Mouse (Mus musculus): ENCODE measurements around the gene Npvf. TPM values are rescaled to one million over a fixed set of nuclear protein-coding genes. Genes with fewer than 3 reads are reported as not detected.

Npvf gene
- polyA plus RNA-seq, 1 experiment = 6.0 TPM

DNA sequence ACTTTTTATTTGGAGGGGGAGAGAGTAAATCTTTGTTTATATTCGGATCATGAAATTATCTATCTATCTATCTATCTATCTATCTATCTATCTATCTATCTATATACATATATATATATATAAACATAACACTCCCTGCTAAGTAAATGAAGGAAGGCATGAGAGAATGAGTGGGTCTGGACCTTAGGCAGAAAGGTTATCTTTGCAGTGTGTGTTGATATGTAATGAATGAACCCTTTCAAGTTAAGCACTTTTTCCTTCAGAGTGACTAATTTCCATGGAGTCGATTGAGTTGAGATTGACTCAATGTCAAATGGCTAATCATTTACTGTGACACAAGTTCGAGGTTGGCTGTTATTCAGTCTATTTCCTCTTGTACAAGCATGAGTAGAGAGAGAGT lies 10.8 kb upstream of the Npvf start:
- Histone ChIP-seq H3K4me1 (ENCODE audit: control insufficient read depth, insufficient read depth, low read length) (no peaks in the 10 kb centered on the region; the same call in 1 of the 2 replicates), H3K27ac (ENCODE audit: insufficient read depth, low read depth, low read length) (no peak overlapping the region), H3K4me3 (ENCODE audit: insufficient read depth, low read length) (no peak overlapping the region)
- TF ChIP-seq POLR2A (IDR thresholded peaks at IDR 0.05; ENCODE audit: borderline replicate concordance, low read depth, low read length) = no peak
- no peak for TF ChIP-seq CTCF (IDR thresholded peaks at IDR 0.05; ENCODE audit: low read depth, low read length)

DNA sequence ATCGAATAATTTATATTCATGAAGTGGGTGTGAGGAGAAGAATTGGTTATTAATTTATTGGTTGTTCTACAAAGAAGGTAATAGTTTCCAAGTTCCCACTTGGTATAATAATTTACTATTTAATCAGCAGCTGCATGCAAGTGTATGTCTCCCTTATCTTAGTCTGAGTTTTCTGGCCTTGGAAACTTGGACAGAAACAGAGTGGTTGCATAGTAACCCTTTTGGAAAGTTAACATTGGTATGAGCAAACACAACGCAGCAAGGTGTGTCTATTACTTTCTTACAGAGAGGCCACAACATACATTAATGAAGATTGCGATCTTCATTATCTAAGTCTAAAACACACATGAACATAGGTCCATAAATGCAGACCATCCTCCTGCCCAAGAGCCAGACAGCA lies 10.0 kb upstream of the Npvf start:
- TF ChIP-seq POLR2A (IDR thresholded peaks at IDR 0.05; ENCODE audit: borderline replicate concordance, low read depth, low read length) (no peak), CTCF (IDR thresholded peaks at IDR 0.05; ENCODE audit: low read depth, low read length) (no peak)

GRCm38 (mm10) chr6:50662925-50663583 lies 8.8 kb upstream of the Npvf start:
- no peak for TF ChIP-seq POLR2A (IDR thresholded peaks at IDR 0.05; ENCODE audit: borderline replicate concordance, low read depth, low read length)
- TF ChIP-seq CTCF (IDR thresholded peaks at IDR 0.05; ENCODE audit: low read depth, low read length) = no peak
- H3K4me1 ChIP-seq (ENCODE audit: control insufficient read depth, insufficient read depth, low read length) = no peaks in the 10 kb centered on the region; the same call in 1 of the 2 replicates
- H3K27ac ChIP-seq (ENCODE audit: insufficient read depth, low read depth, low read length) = no peak overlapping the region
- H3K4me3 ChIP-seq (ENCODE audit: insufficient read depth, low read length) = no peak overlapping the region

More for the DNA sequence above, 10.0 kb upstream of the Npvf start:
- H3K4me3 ChIP-seq (ENCODE audit: insufficient read depth, low read length) = no peak overlapping the region
- H3K4me1 ChIP-seq (ENCODE audit: control insufficient read depth, insufficient read depth, low read length) = no peaks in the 10 kb centered on the region; the same call in 1 of the 2 replicates
- no peak overlapping the region for H3K27ac ChIP-seq (ENCODE audit: insufficient read depth, low read depth, low read length)

- no peak overlapping the region for H3K4me3 ChIP-seq (ENCODE audit: insufficient read depth, low read length)
- H3K27ac ChIP-seq (ENCODE audit: insufficient read depth, low read depth, low read length) = no peak overlapping the region
- no peaks in the 10 kb centered on the region; the same call in 1 of the 2 replicates for H3K4me1 ChIP-seq (ENCODE audit: control insufficient read depth, insufficient read depth, low read length)
- no peak for TF ChIP-seq CTCF (IDR thresholded peaks at IDR 0.05; ENCODE audit: low read depth, low read length)
Observed at GRCm38 (mm10) chr6:50661729-50662128, 7.5 kb upstream of the Npvf start.

GRCm38 (mm10) chr6:50658466-50658865 lies 4.2 kb upstream of the Npvf start:
- Histone ChIP-seq H3K4me1 (ENCODE audit: control insufficient read depth, insufficient read depth, low read length) (no peaks in the 10 kb centered on the region), H3K4me3 (ENCODE audit: insufficient read depth, low read length) (no peak overlapping the region), H3K27ac (ENCODE audit: insufficient read depth, low read depth, low read length) (no peak overlapping the region)
- TF ChIP-seq CTCF (IDR thresholded peaks at IDR 0.05; ENCODE audit: low read depth, low read length) (no peak), POLR2A (IDR thresholded peaks at IDR 0.05; ENCODE audit: borderline replicate concordance, low read depth, low read length) (no peak)

GRCm38 (mm10) chr6:50658018-50658417 lies 3.8 kb upstream of the Npvf start:
- Histone ChIP-seq H3K4me1 (ENCODE audit: control insufficient read depth, insufficient read depth, low read length) (no peaks in the 10 kb centered on the region), H3K27ac (ENCODE audit: insufficient read depth, low read depth, low read length) (no peak overlapping the region), H3K4me3 (ENCODE audit: insufficient read depth, low read length) (no peak overlapping the region)
- TF ChIP-seq CTCF (IDR thresholded peaks at IDR 0.05; ENCODE audit: low read depth, low read length) = no peak
- no peak for TF ChIP-seq POLR2A (IDR thresholded peaks at IDR 0.05; ENCODE audit: borderline replicate concordance, low read depth, low read length)

DNA sequence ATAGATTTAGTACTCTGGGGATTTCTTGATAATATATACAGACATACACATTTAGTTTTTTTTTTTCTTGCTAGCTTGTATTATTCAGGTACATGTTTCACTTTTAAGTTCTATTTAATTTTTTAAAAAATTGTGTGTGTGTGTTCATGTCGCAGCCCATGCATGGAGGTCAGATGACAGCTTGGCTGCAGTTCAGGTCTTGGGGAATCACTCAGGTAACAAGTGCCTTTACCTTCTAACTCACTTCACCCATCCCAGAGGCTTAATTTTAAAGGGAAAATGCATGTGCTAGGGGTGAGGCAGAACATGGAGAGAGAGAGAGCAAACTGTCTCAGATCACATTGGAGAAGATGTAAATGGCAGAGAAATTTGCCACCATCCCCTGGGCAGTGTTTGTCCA lies 2.2 kb upstream of the Npvf start:
- H3K4me3 ChIP-seq (ENCODE audit: insufficient read depth, low read length) = no peak overlapping the region
- no peaks in the 10 kb centered on the region for H3K4me1 ChIP-seq (ENCODE audit: control insufficient read depth, insufficient read depth, low read length)
- no peak overlapping the region for H3K27ac ChIP-seq (ENCODE audit: insufficient read depth, low read depth, low read length)
- no peak for TF ChIP-seq CTCF (IDR thresholded peaks at IDR 0.05; ENCODE audit: low read depth, low read length)
- TF ChIP-seq POLR2A (IDR thresholded peaks at IDR 0.05; ENCODE audit: borderline replicate concordance, low read depth, low read length) = no peak

- Histone ChIP-seq H3K27ac (ENCODE audit: insufficient read depth, low read depth, low read length) (no peak overlapping the region), H3K4me1 (ENCODE audit: control insufficient read depth, insufficient read depth, low read length) (no peaks in the 10 kb centered on the region), H3K4me3 (ENCODE audit: insufficient read depth, low read length) (no peak overlapping the region)
- TF ChIP-seq CTCF (IDR thresholded peaks at IDR 0.05; ENCODE audit: low read depth, low read length) (no peak), POLR2A (IDR thresholded peaks at IDR 0.05; ENCODE audit: borderline replicate concordance, low read depth, low read length) (no peak)
Observed at GRCm38 (mm10) chr6:50655925-50656324, 1.7 kb upstream of the Npvf start.

GRCm38 (mm10) chr6:50647656-50648055 lies 6.6 kb downstream of the Npvf start:
- H3K4me1 ChIP-seq (ENCODE audit: control insufficient read depth, insufficient read depth, low read length) = peaks cover 10% of the 10 kb centered on the region
- TF ChIP-seq POLR2A (IDR thresholded peaks at IDR 0.05; ENCODE audit: borderline replicate concordance, low read depth, low read length) (no peak), CTCF (IDR thresholded peaks at IDR 0.05; ENCODE audit: low read depth, low read length) (no peak)
- no peak overlapping the region for H3K4me3 ChIP-seq (ENCODE audit: insufficient read depth, low read length)
- no peak overlapping the region for H3K27ac ChIP-seq (ENCODE audit: insufficient read depth, low read depth, low read length)

GRCm38 (mm10) chr6:50646659-50647058 lies 7.6 kb downstream of the Npvf start:
- Histone ChIP-seq H3K4me3 (ENCODE audit: insufficient read depth, low read length) (no peak overlapping the region), H3K27ac (ENCODE audit: insufficient read depth, low read depth, low read length) (no peak overlapping the region), H3K4me1 (ENCODE audit: control insufficient read depth, insufficient read depth, low read length) (peaks cover 15% of the 10 kb centered on the region)
- TF ChIP-seq POLR2A (IDR thresholded peaks at IDR 0.05; ENCODE audit: borderline replicate concordance, low read depth, low read length) (no peak), CTCF (IDR thresholded peaks at IDR 0.05; ENCODE audit: low read depth, low read length) (no peak)
